Mouse (Mus musculus) intestine, postnatal 0 days (tissue): ENCODE results near the gene Prx. TPM values are rescaled to one million over a fixed set of nuclear protein-coding genes. Genes with fewer than 3 reads are reported as not detected.
A peak's percentile ranks its signal among the peaks of the same experiment; 100 is the strongest.

Experiments
- ATAC-seq: fragments of 200-750 bp; cut with Nextera tagmentation; 2 replicates; pipeline ENCODE4 v1.8.0; 2017; ENCODE audit warnings: mild to moderate bottlenecking, moderate TSS enrichment, moderate library complexity
- H3K27ac ChIP-seq: fragments of 300-500 bp; sonication (generic); 2 replicates; pipeline ENCODE4 v1.5.1; 2014; ENCODE audit warnings: mild to moderate bottlenecking, low read depth, low read length, moderate library complexity
- H3K27me3 ChIP-seq: fragments of 300-500 bp; sonication (generic); replicated peaks from 2 replicates; pipeline ENCODE4 v1.6.1; 2014; ENCODE audit warnings: low read length, mixed read lengths; ENCODE audit not compliant: control insufficient read depth, insufficient read depth
- H3K36me3 ChIP-seq: fragments of 300-500 bp; sonication (generic); 2 replicates; pipeline ENCODE4 v1.6.1; 2014; ENCODE audit warnings: mild to moderate bottlenecking, moderate library complexity; ENCODE audit not compliant: control insufficient read depth, insufficient read depth
- H3K4me1 ChIP-seq: fragments of 300-500 bp; sonication (generic); replicated peaks from 2 replicates; pipeline ENCODE4 v1.6.1; 2014; ENCODE audit warnings: antibody characterized with exemption, low read length, mixed read lengths; ENCODE audit not compliant: control insufficient read depth, insufficient read depth
- H3K4me2 ChIP-seq: fragments of 300-500 bp; sonication (generic); replicated peaks from 2 replicates; pipeline ENCODE4 v1.6.1; 2014; ENCODE audit warnings: low read depth, mild to moderate bottlenecking, moderate library complexity
- H3K4me3 ChIP-seq: fragments of 300-500 bp; sonication (generic); 2 replicates; pipeline ENCODE4 v1.5.1; 2014; ENCODE audit warnings: low read depth, low read length
- H3K9ac ChIP-seq: fragments of 300-500 bp; sonication (generic); 2 replicates; pipeline ENCODE4 v1.6.1; 2014; ENCODE audit warnings: mild to moderate bottlenecking, low read depth, low read length
- H3K9me3 ChIP-seq: fragments of 300-500 bp; sonication (generic); 2 replicates; pipeline ENCODE4 v1.6.1; 2016; ENCODE audit warnings: mixed run types; ENCODE audit not compliant: control insufficient read depth
- CTCF ChIP-seq: sonication (generic); IDR thresholded peaks from 2 replicates; pipeline ENCODE4 v1.5.1; 2016; ENCODE audit warnings: low read depth, mild to moderate bottlenecking, control low read depth, antibody characterized with exemption, moderate library complexity
- WGBS: fragments of 180-500 bp; shearing (Covaris S2); extraction: QIAGEN DNeasy Blood & Tissue Kit; methylation state at CpG from one replicate; pipeline ENCODE4 v1.1.7; 2014; 5-methylcytosine and 5-hydroxymethylcytosine counted together
- polyA plus RNA-seq: library from polyadenylated mRNA; unstranded; fragments of >200 nt; fragmentation: Nextera tagmentation; extraction: Ambion mirVana; gene quantifications from 2 replicates; pipeline ENCODE4 v1.2.1, GENCODE M21; 2015

Gene Prx
- polyA plus RNA-seq, 1 experiment from 2014 or later: 1.3 TPM

DNA sequence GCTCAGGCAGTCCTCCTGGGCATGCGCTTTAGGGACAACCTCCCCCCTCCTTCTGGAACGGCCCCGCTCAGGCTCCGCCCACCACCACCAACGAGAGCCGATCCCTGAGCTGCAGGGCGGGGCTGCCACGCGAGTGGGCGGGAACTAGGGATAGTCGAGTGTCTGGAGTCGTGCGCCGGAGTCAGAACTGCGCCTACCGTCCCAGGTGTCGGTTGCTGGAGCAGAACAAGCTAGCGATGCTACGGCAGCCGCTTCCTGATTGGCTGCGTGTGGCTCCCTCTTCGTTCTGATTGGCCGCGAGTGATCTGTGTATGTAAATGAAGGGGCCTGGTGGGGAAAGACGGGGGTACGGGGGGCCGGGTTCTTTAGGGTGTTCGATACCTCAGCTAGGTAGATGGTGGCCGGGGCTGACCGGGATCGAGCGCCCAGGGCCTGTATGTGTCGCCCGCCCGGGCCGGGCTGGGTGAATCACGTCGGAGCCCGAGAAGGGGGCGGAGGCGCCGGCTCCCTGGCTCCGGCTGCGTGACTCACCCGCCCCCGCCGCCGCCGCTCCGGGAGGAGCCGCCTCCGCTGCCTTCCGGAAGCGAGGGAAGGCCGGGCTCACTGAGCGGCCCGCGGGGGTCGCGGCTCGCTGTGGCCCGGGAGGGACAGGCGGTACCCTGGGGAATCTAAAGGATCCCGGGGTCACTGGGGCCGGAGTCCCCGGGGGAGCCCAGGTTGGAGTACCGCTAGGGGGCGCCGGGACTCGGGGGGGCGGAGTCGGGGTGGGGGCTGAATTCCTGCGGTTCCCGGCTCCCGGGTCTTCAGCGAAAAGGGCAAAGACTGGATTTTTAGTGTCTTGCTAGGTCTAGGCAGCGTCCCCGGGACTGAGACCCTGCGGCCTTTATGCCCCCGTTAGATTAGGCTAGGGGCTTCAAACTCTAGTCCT, 12.1 kb upstream of the Prx start, which contains the start of gene Sertad1:
Sertad1 (plus strand) TSS at position 141 of the 928 bp plus-strand sequence.
- H3K4me2 ChIP-seq: peak within 1 kb of the TSS; percentile 83
- no peaks in the 10 kb centered on the region for H3K27me3 ChIP-seq
- 0 out of 2 replicates have a peak, but pooled peaks cover 3% of the 10 kb centered on the region for H3K4me1 ChIP-seq
- H3K36me3 ChIP-seq: peaks cover 12% of the 10 kb centered on the region
- under 1% methylated on average over 80 of the region's 80 CpGs for WGBS
- peak within 1 kb of the TSS; percentile 88 for H3K4me3 ChIP-seq
- peak within 1 kb of the TSS; percentile 98 for H3K27ac ChIP-seq
- TF ChIP-seq CTCF: peak; percentile 69
- ATAC-seq: peak; percentile 91
- H3K9me3 ChIP-seq: no peaks in the 10 kb centered on the region
- H3K9ac ChIP-seq: peak within 1 kb of the TSS; percentile 91

DNA sequence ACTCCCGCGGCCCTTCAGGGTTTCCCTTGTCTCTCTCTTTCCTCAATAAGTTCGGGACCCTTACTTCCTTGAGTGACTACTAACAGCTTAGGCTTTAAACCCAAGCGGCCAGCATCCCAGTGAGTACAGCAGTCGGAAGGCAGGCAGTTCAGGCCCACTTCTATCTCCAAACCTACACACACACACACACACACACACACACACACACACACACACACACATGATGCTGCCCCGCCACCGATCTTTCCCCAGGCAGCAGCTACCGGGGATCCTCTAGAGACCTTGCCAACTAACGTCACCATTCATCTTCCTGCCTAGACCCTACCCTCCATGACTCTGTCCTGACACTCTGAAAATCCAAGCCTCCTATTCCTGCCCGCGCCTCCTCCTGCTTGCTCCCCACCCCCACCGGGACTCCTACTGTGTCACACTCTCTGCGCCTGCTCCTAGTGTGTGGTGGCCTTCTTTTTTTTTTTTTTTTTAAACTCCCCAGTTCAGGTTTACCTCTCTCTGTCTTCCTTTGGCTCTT, 11.3 kb upstream of the Prx start:
- under 1% methylated on average over 13 of the region's 13 CpGs for WGBS
- TF ChIP-seq CTCF: no peak
- H3K9ac ChIP-seq: peak overlapping the region; percentile 91
- H3K27me3 ChIP-seq: no peaks in the 10 kb centered on the region
- H3K4me3 ChIP-seq: peak overlapping the region; percentile 88
- no peak for ATAC-seq
- H3K9me3 ChIP-seq: no peaks in the 10 kb centered on the region
- H3K4me1 ChIP-seq: 0 out of 2 replicates have a peak, but pooled peaks cover 4% of the 10 kb centered on the region
- peaks cover 12% of the 10 kb centered on the region for H3K36me3 ChIP-seq
- peak overlapping the region; percentile 83 for H3K4me2 ChIP-seq
- H3K27ac ChIP-seq: peak overlapping the region; percentile 98

GRCm38 (mm10) chr7:27489270-27489869, 9.8 kb upstream of the Prx start:
- H3K27ac ChIP-seq: peak overlapping the region; percentile 93; the same call in 1 of the 2 replicates
- WGBS: 89% methylated on average over 25 of the region's 25 CpGs
- no peak overlapping the region for H3K4me3 ChIP-seq
- no peaks in the 10 kb centered on the region for H3K27me3 ChIP-seq
- ATAC-seq: no peak
- no peak overlapping the region for H3K4me2 ChIP-seq
- H3K9me3 ChIP-seq: no peaks in the 10 kb centered on the region
- no peak overlapping the region for H3K9ac ChIP-seq
- peaks cover 12% of the 10 kb centered on the region for H3K36me3 ChIP-seq
- 0 out of 2 replicates have a peak, but pooled peaks cover 4% of the 10 kb centered on the region for H3K4me1 ChIP-seq
- no peak for TF ChIP-seq CTCF

DNA sequence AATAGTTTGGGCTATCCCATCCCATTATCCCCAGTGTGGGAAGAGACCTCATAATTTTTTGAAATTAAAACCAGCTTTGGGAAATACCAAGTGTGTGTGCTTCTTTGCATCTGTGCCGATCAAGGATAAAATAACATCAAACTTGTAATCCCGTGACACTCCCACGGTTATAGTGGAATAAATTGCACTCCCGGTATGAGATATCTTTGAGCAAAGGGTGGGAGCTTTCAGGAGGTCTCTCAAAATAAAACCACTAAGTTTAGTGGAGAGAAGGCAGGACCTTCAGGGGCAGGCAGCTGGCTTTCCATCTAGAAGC, 8.9 kb upstream of the Prx start:
- Histone ChIP-seq H3K9ac (peak overlapping the region; percentile 47), H3K27ac (peak overlapping the region; percentile 93), H3K4me2 (peak overlapping the region; percentile 67), H3K4me3 (peak overlapping the region; percentile 33), H3K36me3 (peaks cover 12% of the 10 kb centered on the region), H3K9me3 (no peaks in the 10 kb centered on the region), H3K27me3 (no peaks in the 10 kb centered on the region), H3K4me1 (0 out of 2 replicates have a peak, but pooled peaks cover 4% of the 10 kb centered on the region)
- 18% methylated on average over 4 of the region's 4 CpGs for WGBS
- TF ChIP-seq CTCF: no peak
- ATAC-seq: no peak

GRCm38 (mm10) chr7:27490543-27491329, 8.4 kb upstream of the Prx start:
- Histone ChIP-seq H3K4me1 (0 out of 2 replicates have a peak, but pooled peaks cover 4% of the 10 kb centered on the region), H3K27ac (peak overlapping the region; percentile 93), H3K4me2 (peak overlapping the region; percentile 67), H3K4me3 (peak overlapping the region; percentile 33), H3K9me3 (no peaks in the 10 kb centered on the region), H3K9ac (peak overlapping the region; percentile 47), H3K27me3 (no peaks in the 10 kb centered on the region), H3K36me3 (peaks cover 12% of the 10 kb centered on the region)
- TF ChIP-seq CTCF: peak; percentile 81
- WGBS: under 1% methylated on average over 32 of the region's 33 CpGs
- ATAC-seq: peak; percentile 83
